Mouse (Mus musculus) bone marrow, adult 2 months (tissue): ENCODE measurements around the gene Eef1a2.

Source experiments
- CTCF ChIP-seq: fragments of 200-500 bp; IDR thresholded peaks from 2 replicates; pipeline ENCODE4 v1.5.1; 2011; ENCODE audit warnings: low read length, control low read depth; ENCODE audit not compliant: control insufficient read depth, insufficient read depth
- POLR2A ChIP-seq: fragments of 200-500 bp; IDR thresholded peaks from 2 replicates; pipeline ENCODE4 v1.6.1; 2011; ENCODE audit warnings: low read depth, mild to moderate bottlenecking, control low read depth, low read length, borderline replicate concordance; ENCODE audit not compliant: control insufficient read depth

DNA sequence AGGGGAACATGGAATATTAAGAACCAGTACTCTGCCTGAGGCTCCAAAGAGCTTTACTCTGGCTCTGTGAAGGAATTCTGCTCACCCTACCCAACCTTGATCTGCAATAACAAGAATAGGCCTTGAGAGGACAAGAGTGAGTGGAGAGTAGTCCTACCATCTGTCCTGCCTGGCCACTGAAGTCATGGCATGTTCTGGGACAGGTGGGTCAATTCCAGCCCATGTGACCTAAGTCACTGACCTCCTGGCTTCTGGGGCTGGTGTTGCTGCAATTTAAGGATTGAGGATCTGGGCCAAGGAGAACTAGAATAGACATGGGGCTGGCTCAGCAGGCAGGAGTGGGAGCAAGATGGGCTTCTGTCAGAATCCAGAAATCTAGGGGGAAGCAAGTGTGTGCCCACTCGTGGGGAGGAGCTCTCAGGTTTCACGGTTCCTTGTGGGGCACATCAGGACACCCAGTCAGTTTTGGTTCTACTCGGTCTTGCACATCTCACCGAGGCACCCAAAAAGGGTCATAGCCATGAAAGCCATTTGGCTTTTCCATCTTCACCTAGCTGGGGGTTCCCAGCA is 9.8 kb downstream of the Eef1a2 start:
- TF ChIP-seq CTCF (no peak), POLR2A (no peak)
